Mouse (Mus musculus) layer of hippocampus, adult 11-12 months (tissue): Measurements from ENCODE around the gene Zbed5.
"Not testable (repeated sequence)": the region's sequence is repeated elsewhere in the genome, so short reads cannot be mapped to it uniquely, and the experiment has no call there.

ENCODE experiments used
- DNase-seq: peaks from one replicate; pipeline ENCODE4 v3.0.0; 2022; ENCODE audit warnings: low spot score

Gene Zbed5

GRCm38 (mm10) chr5:129895198-129896088, at the start of gene Zbed5:
TSS of gene Zbed5 (plus strand) at chr5:129895723.
- peak; percentile 91 for DNase-seq

GRCm38 (mm10) chr5:129846752-129847557, 48.6 kb upstream of the Zbed5 start, which contains the start of gene Sumf2:
TSS of gene Sumf2 (plus strand) at chr5:129846986.
- peak; percentile 94 for DNase-seq

- no peak for DNase-seq
These were observed 48.0 kb upstream of the Zbed5 start for GRCm38 (mm10) chr5:129847558-129847820.

GRCm38 (mm10) chr5:129855163-129855562, 40.4 kb upstream of the Zbed5 start:
- DNase-seq = no peak

- DNase-seq = no peak
These were observed 39.1 kb upstream of the Zbed5 start for GRCm38 (mm10) chr5:129856414-129856813.

- no peak for DNase-seq
These were observed 33.2 kb upstream of the Zbed5 start for GRCm38 (mm10) chr5:129862325-129862724.

GRCm38 (mm10) chr5:129864467-129864866, 31.1 kb upstream of the Zbed5 start:
- DNase-seq = peak; percentile 63

GRCm38 (mm10) chr5:129865841-129866240, 29.7 kb upstream of the Zbed5 start:
- no peak for DNase-seq

- DNase-seq = no peak
These were observed 26.1 kb upstream of the Zbed5 start for GRCm38 (mm10) chr5:129869238-129869995.

- no peak for DNase-seq
These were observed 24.3 kb upstream of the Zbed5 start for GRCm38 (mm10) chr5:129871238-129871637.

- no peak for DNase-seq
These were observed 21.6 kb upstream of the Zbed5 start for GRCm38 (mm10) chr5:129873942-129874341.

- DNase-seq = no peak
These were observed 20.4 kb upstream of the Zbed5 start for GRCm38 (mm10) chr5:129875098-129875497.

- DNase-seq = peak; percentile 18
These were observed 17.6 kb upstream of the Zbed5 start for GRCm38 (mm10) chr5:129877731-129878455.

- DNase-seq = peak; percentile 42
These were observed 16.6 kb upstream of the Zbed5 start for GRCm38 (mm10) chr5:129878946-129879345.

GRCm38 (mm10) chr5:129879888-129880287, 15.6 kb upstream of the Zbed5 start:
- no peak for DNase-seq

GRCm38 (mm10) chr5:129886271-129886670, 9.3 kb upstream of the Zbed5 start:
- no peak for DNase-seq

- DNase-seq = peak; percentile 97
These were observed 8.4 kb upstream of the Zbed5 start, which contains the start of gene Chchd2 for GRCm38 (mm10) chr5:129886911-129887636. TSS of gene Chchd2 (minus strand) at chr5:129887470.

GRCm38 (mm10) chr5:129890390-129890789, 5.1 kb upstream of the Zbed5 start:
- DNase-seq = not testable (repeated sequence)

GRCm38 (mm10) chr5:129898449-129898848, 2.9 kb downstream of the Zbed5 start, which contains the start of gene Phkg1:
TSS of gene Phkg1 (minus strand) at chr5:129898549.
- no peak for DNase-seq

- DNase-seq = no peak
These were observed 12.3 kb downstream of the Zbed5 start for GRCm38 (mm10) chr5:129907775-129908174.
